Mouse (Mus musculus) heart, embryonic 11.5 days (tissue): ENCODE results near the gene Dixdc1. TPM values are rescaled to one million over a fixed set of nuclear protein-coding genes. Genes with fewer than 3 reads are reported as not detected.

ENCODE experiments used
- ATAC-seq: fragments of 200-750 bp; cut with Nextera tagmentation; replicated peaks from 2 replicates; pipeline ENCODE4 v1.8.0; 2017; ENCODE audit warnings: moderate library complexity; ENCODE audit not compliant: insufficient number of reproducible peaks, low FRiP score, low TSS enrichment
- H3K27ac ChIP-seq: fragments of 300-500 bp; sonication (generic); 2 replicates; pipeline ENCODE4 v1.5.1; 2014; ENCODE audit warnings: mild to moderate bottlenecking, low read depth, low read length
- H3K27me3 ChIP-seq: fragments of 300-500 bp; sonication (generic); 2 replicates; pipeline ENCODE4 v1.6.1; 2014; ENCODE audit warnings: mild to moderate bottlenecking, low read length, mixed read lengths; ENCODE audit not compliant: control insufficient read depth, insufficient read depth
- H3K36me3 ChIP-seq: fragments of 300-500 bp; sonication (generic); 2 replicates; pipeline ENCODE4 v1.6.1; 2014; ENCODE audit warnings: mild to moderate bottlenecking, low read length, moderate library complexity, mixed read lengths; ENCODE audit not compliant: control insufficient read depth, insufficient read depth
- H3K4me1 ChIP-seq: fragments of 300-500 bp; sonication (generic); 2 replicates; pipeline ENCODE4 v1.6.1; 2014; ENCODE audit warnings: low read length; ENCODE audit not compliant: control insufficient read depth, insufficient read depth
- H3K4me2 ChIP-seq: fragments of 300-500 bp; sonication (generic); 2 replicates; pipeline ENCODE4 v1.6.1; 2014; ENCODE audit warnings: mild to moderate bottlenecking, moderate library complexity
- H3K4me3 ChIP-seq: fragments of 300-500 bp; sonication (generic); 2 replicates; pipeline ENCODE4 v1.5.1; 2014; ENCODE audit warnings: low read depth, low read length
- H3K9ac ChIP-seq: fragments of 300-500 bp; sonication (generic); 2 replicates; pipeline ENCODE4 v1.6.1; 2014; ENCODE audit warnings: mild to moderate bottlenecking, low read depth, low read length, moderate library complexity
- H3K9me3 ChIP-seq: fragments of 300-500 bp; sonication (generic); replicated peaks from 2 replicates; pipeline ENCODE4 v1.6.1; 2016; ENCODE audit warnings: low read length; ENCODE audit not compliant: control insufficient read depth
- WGBS: fragments of 180-500 bp; shearing (Covaris S2); extraction: QIAGEN DNeasy Blood & Tissue Kit; methylation state at CpG from one replicate; pipeline ENCODE4 v1.1.7; 2014; ENCODE audit not compliant: insufficient replicate concordance; 5-methylcytosine and 5-hydroxymethylcytosine counted together
- polyA plus RNA-seq: library from polyadenylated mRNA; unstranded; fragments of >200 nt; fragmentation: Nextera tagmentation; extraction: Ambion mirVana; gene quantifications from 2 replicates; pipeline ENCODE4 v1.2.1, GENCODE M21; 2014

The Dixdc1 gene
- polyA plus RNA-seq, 1 experiment from 2014 or later = 7.3 TPM

GRCm38 (mm10) chr9:50681727-50682126, 57.6 kb downstream of the Dixdc1 start:
- H3K9ac ChIP-seq = no peak overlapping the region
- ATAC-seq = no peak
- no peaks in the 10 kb centered on the region for H3K4me1 ChIP-seq
- no peak overlapping the region for H3K27ac ChIP-seq
- no peak overlapping the region for H3K4me2 ChIP-seq
- no peaks in the 10 kb centered on the region for H3K9me3 ChIP-seq
- no peaks in the 10 kb centered on the region for H3K27me3 ChIP-seq
- no peak overlapping the region for H3K4me3 ChIP-seq
- 57% methylated on average over 7 of the region's 7 CpGs for WGBS
- 0 out of 2 replicates have a peak, but pooled peaks cover 4% of the 10 kb centered on the region for H3K36me3 ChIP-seq

GRCm38 (mm10) chr9:50679406-50679805, 59.9 kb downstream of the Dixdc1 start:
- Histone ChIP-seq H3K4me2 (no peak overlapping the region), H3K4me3 (no peak overlapping the region), H3K27ac (no peak overlapping the region), H3K27me3 (no peaks in the 10 kb centered on the region), H3K36me3 (no peaks in the 10 kb centered on the region), H3K4me1 (no peaks in the 10 kb centered on the region), H3K9ac (no peak overlapping the region), H3K9me3 (no peaks in the 10 kb centered on the region)
- 76% methylated on average over 1 of the region's 1 CpGs for WGBS
- ATAC-seq = no peak

GRCm38 (mm10) chr9:50674771-50675170, 64.5 kb downstream of the Dixdc1 start:
- no peak overlapping the region for H3K4me2 ChIP-seq
- 20% methylated on average over 1 of the region's 1 CpGs for WGBS
- no peaks in the 10 kb centered on the region for H3K36me3 ChIP-seq
- ATAC-seq = no peak
- H3K9me3 ChIP-seq = no peaks in the 10 kb centered on the region
- H3K4me1 ChIP-seq = no peaks in the 10 kb centered on the region
- H3K9ac ChIP-seq = no peak overlapping the region
- no peak overlapping the region for H3K4me3 ChIP-seq
- H3K27ac ChIP-seq = no peak overlapping the region
- H3K27me3 ChIP-seq = no peaks in the 10 kb centered on the region

- no peak for ATAC-seq
- Histone ChIP-seq H3K4me2 (no peak overlapping the region), H3K36me3 (no peaks in the 10 kb centered on the region; the same call in 1 of the 2 replicates), H3K4me3 (no peak overlapping the region), H3K27ac (no peak overlapping the region), H3K27me3 (no peaks in the 10 kb centered on the region), H3K9ac (no peak overlapping the region), H3K4me1 (no peaks in the 10 kb centered on the region), H3K9me3 (no peaks in the 10 kb centered on the region)
- WGBS = 28% methylated on average over 5 of the region's 5 CpGs
Measured at GRCm38 (mm10) chr9:50670690-50671089, 68.6 kb downstream of the Dixdc1 start.

- Histone ChIP-seq H3K9me3 (no peaks in the 10 kb centered on the region), H3K4me2 (no peak overlapping the region), H3K4me3 (no peak overlapping the region), H3K27me3 (no peaks in the 10 kb centered on the region), H3K27ac (no peak overlapping the region), H3K36me3 (no peaks in the 10 kb centered on the region; the same call in 1 of the 2 replicates), H3K4me1 (no peaks in the 10 kb centered on the region), H3K9ac (no peak overlapping the region)
- ATAC-seq = no peak
- WGBS = 62% methylated on average over 8 of the region's 8 CpGs
Measured at GRCm38 (mm10) chr9:50667579-50668498, 71.5 kb downstream of the Dixdc1 start.

GRCm38 (mm10) chr9:50666442-50666841, 72.9 kb downstream of the Dixdc1 start:
- no peaks in the 10 kb centered on the region; the same call in 1 of the 2 replicates for H3K36me3 ChIP-seq
- no peak overlapping the region for H3K4me2 ChIP-seq
- WGBS = 64% methylated on average over 6 of the region's 6 CpGs

GRCm38 (mm10) chr9:50664826-50665225, 74.5 kb downstream of the Dixdc1 start:
- 80% methylated on average over 5 of the region's 5 CpGs for WGBS
- no peaks in the 10 kb centered on the region; the same call in 1 of the 2 replicates for H3K36me3 ChIP-seq
- no peak overlapping the region for H3K9ac ChIP-seq
- no peak overlapping the region for H3K4me3 ChIP-seq
- ATAC-seq = no peak
- H3K27me3 ChIP-seq = no peaks in the 10 kb centered on the region
- H3K9me3 ChIP-seq = no peaks in the 10 kb centered on the region
- no peaks in the 10 kb centered on the region for H3K4me1 ChIP-seq
- H3K4me2 ChIP-seq = no peak overlapping the region
- H3K27ac ChIP-seq = no peak overlapping the region

More at GRCm38 (mm10) chr9:50666442-50666841, 72.9 kb downstream of the Dixdc1 start:
- Histone ChIP-seq H3K27me3 (no peaks in the 10 kb centered on the region), H3K4me1 (no peaks in the 10 kb centered on the region), H3K27ac (no peak overlapping the region), H3K4me3 (no peak overlapping the region), H3K9me3 (no peaks in the 10 kb centered on the region), H3K9ac (no peak overlapping the region)
- ATAC-seq = no peak

- Histone ChIP-seq H3K4me1 (peaks cover 5% of the 10 kb centered on the region; the same call in 1 of the 2 replicates), H3K9ac (peak overlapping the region; percentile 97), H3K36me3 (0 out of 2 replicates have a peak, but pooled peaks cover 3% of the 10 kb centered on the region), H3K4me2 (peak overlapping the region; percentile 68), H3K9me3 (no peaks in the 10 kb centered on the region), H3K27me3 (no peaks in the 10 kb centered on the region), H3K4me3 (peak overlapping the region; percentile 99), H3K27ac (no peak overlapping the region)
- 20% methylated on average over 12 of the region's 12 CpGs for WGBS
- ATAC-seq = no peak
Measured at GRCm38 (mm10) chr9:50660431-50660830, 78.9 kb downstream of the Dixdc1 start.
